Mouse (Mus musculus) neural tube, embryonic 11.5 days (tissue): ENCODE data around the gene Slc25a22. TPM values are rescaled to one million over a fixed set of nuclear protein-coding genes. Genes with fewer than 3 reads are reported as not detected.

Source experiments
- ATAC-seq: fragments of 200-750 bp; cut with Nextera tagmentation; 2 replicates; pipeline ENCODE4 v1.8.0; 2017; ENCODE audit warnings: moderate number of reproducible peaks, mild to moderate bottlenecking, moderate TSS enrichment, moderate library complexity; ENCODE audit not compliant: insufficient read depth, low FRiP score, low TSS enrichment
- DNase-seq: peaks from one replicate; pipeline ENCODE4 v3.0.0-alpha.2; 2015; ENCODE audit warnings: low spot score
- H3K27ac ChIP-seq: fragments of 300-500 bp; sonication (generic); 2 replicates; pipeline ENCODE4 v1.5.1; 2014; ENCODE audit warnings: low read depth, mild to moderate bottlenecking, low read length
- H3K27me3 ChIP-seq: fragments of 300-500 bp; sonication (generic); 2 replicates; pipeline ENCODE4 v1.6.1; 2014; ENCODE audit warnings: mild to moderate bottlenecking, low read length, mixed read lengths; ENCODE audit not compliant: control insufficient read depth, insufficient read depth
- H3K36me3 ChIP-seq: fragments of 300-500 bp; sonication (generic); 2 replicates; pipeline ENCODE4 v1.6.1; 2014; ENCODE audit warnings: mild to moderate bottlenecking, low read length, moderate library complexity, mixed read lengths; ENCODE audit not compliant: control insufficient read depth, insufficient read depth
- H3K4me1 ChIP-seq: fragments of 300-500 bp; sonication (generic); 2 replicates; pipeline ENCODE4 v1.6.1; 2014; ENCODE audit warnings: low read length, mixed read lengths; ENCODE audit not compliant: control insufficient read depth, insufficient read depth
- H3K4me2 ChIP-seq: fragments of 300-500 bp; sonication (generic); 2 replicates; pipeline ENCODE4 v1.6.1; 2014; ENCODE audit warnings: low read depth, mild to moderate bottlenecking, moderate library complexity
- H3K4me3 ChIP-seq: fragments of 300-500 bp; sonication (generic); 2 replicates; pipeline ENCODE4 v1.5.1; 2014; ENCODE audit warnings: low read depth, low read length
- H3K9ac ChIP-seq: fragments of 300-500 bp; sonication (generic); 2 replicates; pipeline ENCODE4 v1.6.1; 2014; ENCODE audit warnings: mild to moderate bottlenecking, low read length
- H3K9me3 ChIP-seq: fragments of 300-500 bp; sonication (generic); 2 replicates; pipeline ENCODE4 v1.6.1; 2016; ENCODE audit warnings: low read length; ENCODE audit not compliant: control insufficient read depth
- WGBS: fragments of 180-500 bp; shearing (Covaris S2); extraction: QIAGEN DNeasy Blood & Tissue Kit; methylation state at CpG from one replicate; pipeline ENCODE4 v1.1.7; 2014; 5-methylcytosine and 5-hydroxymethylcytosine counted together
- polyA plus RNA-seq: library from polyadenylated mRNA; unstranded; fragments of >200 nt; fragmentation: Nextera tagmentation; extraction: Ambion mirVana; gene quantifications from 2 replicates; pipeline ENCODE4 v1.2.1, GENCODE M21; 2014

The Slc25a22 gene
- polyA plus RNA-seq, 1 experiment from 2014 or later, result 45.8 TPM

GRCm38 (mm10) chr7:141443828-141444237 lies 6.1 kb upstream of the Slc25a22 start, which contains the start of gene Pidd1:
TSS of gene Pidd1 (minus strand) at chr7:141444025.
- no peak for ATAC-seq
- H3K27ac ChIP-seq, result no peak within 1 kb of the TSS

GRCm38 (mm10) chr7:141443081-141443821 lies 5.6 kb upstream of the Slc25a22 start:
- ATAC-seq, result no peak
- peak overlapping the region; percentile 77 for H3K4me2 ChIP-seq
- no peaks in the 10 kb centered on the region for H3K27me3 ChIP-seq
- peak overlapping the region; percentile 35 for H3K4me3 ChIP-seq
- DNase-seq, result peak; percentile 51
- peak overlapping the region; percentile 60 for H3K9ac ChIP-seq
- peaks cover 15% of the 10 kb centered on the region for H3K4me1 ChIP-seq
- H3K27ac ChIP-seq, result no peak overlapping the region
- no peaks in the 10 kb centered on the region for H3K9me3 ChIP-seq
- 0 out of 2 replicates have a peak, but pooled peaks cover 3% of the 10 kb centered on the region for H3K36me3 ChIP-seq
- WGBS, result 32% methylated on average over 12 of the region's 12 CpGs

More at GRCm38 (mm10) chr7:141443828-141444237, 6.1 kb upstream of the Slc25a22 start, which contains the start of gene Pidd1:
- Histone ChIP-seq H3K36me3 (peaks cover 6% of the 10 kb centered on the region; the same call in 1 of the 2 replicates), H3K9ac (peak within 1 kb of the TSS; percentile 60), H3K4me2 (peak within 1 kb of the TSS; percentile 77), H3K4me3 (peak within 1 kb of the TSS; percentile 35), H3K9me3 (no peaks in the 10 kb centered on the region), H3K27me3 (no peaks in the 10 kb centered on the region), H3K4me1 (peaks cover 21% of the 10 kb centered on the region)
- under 1% methylated on average over 25 of the region's 25 CpGs for WGBS
- peak; percentile 82 for DNase-seq

DNA sequence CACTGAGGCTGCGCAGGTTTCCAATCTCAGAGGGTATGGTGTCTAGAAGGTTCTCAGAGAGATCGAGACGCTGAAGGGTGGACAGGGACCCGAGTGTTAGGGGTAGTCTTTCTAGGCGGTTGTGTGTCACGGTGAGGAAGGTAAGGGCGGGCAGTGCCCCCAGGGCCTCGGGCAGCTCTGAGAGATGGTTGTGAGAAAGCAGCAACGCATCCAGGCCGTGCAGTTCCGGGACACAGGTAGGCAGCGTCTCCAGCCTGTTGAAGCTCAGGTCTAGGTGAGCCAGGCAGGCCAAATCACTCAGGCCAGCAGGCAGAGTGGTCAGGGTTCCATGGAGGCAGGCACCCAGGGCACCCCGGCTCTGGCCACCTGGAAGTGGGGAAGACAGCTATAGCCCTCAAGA lies 4.5 kb upstream of the Slc25a22 start:
- Histone ChIP-seq H3K36me3 (0 out of 2 replicates have a peak, but pooled peaks cover 3% of the 10 kb centered on the region), H3K27me3 (no peaks in the 10 kb centered on the region), H3K9me3 (no peaks in the 10 kb centered on the region), H3K4me2 (no peak overlapping the region; the same call in 1 of the 2 replicates), H3K9ac (peak overlapping the region; percentile 60; the same call in 1 of the 2 replicates), H3K4me3 (no peak overlapping the region), H3K4me1 (peaks cover 13% of the 10 kb centered on the region), H3K27ac (no peak overlapping the region)
- 90% methylated on average over 13 of the region's 13 CpGs for WGBS
- DNase-seq, result no peak
- ATAC-seq, result no peak

DNA sequence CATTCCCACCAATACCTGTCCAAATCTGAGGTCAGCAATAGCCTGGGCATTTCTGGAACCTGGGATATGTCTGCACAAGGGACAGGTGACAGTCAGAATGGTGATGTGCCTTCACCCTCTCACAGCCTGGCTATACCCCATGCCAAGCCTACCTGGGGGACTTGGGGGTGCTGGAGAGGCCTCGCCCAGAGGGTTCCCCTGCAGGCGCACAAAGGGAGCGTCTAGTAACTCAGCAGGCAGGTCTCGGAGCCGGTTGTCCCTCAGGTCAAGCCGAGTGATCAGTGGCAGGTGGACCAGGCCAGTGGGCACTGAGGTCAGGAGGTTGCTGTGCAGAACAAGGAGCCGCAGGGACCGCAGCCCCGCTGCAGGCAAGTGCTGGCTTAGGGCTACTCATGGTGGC lies 3.8 kb upstream of the Slc25a22 start:
- Histone ChIP-seq H3K27me3 (no peaks in the 10 kb centered on the region), H3K9me3 (no peaks in the 10 kb centered on the region), H3K4me2 (no peak overlapping the region), H3K9ac (no peak overlapping the region), H3K4me1 (peaks cover 16% of the 10 kb centered on the region), H3K36me3 (0 out of 2 replicates have a peak, but pooled peaks cover 3% of the 10 kb centered on the region), H3K4me3 (no peak overlapping the region), H3K27ac (no peak overlapping the region)
- WGBS, result 97% methylated on average over 9 of the region's 9 CpGs
- ATAC-seq, result no peak
- DNase-seq, result no peak

DNA sequence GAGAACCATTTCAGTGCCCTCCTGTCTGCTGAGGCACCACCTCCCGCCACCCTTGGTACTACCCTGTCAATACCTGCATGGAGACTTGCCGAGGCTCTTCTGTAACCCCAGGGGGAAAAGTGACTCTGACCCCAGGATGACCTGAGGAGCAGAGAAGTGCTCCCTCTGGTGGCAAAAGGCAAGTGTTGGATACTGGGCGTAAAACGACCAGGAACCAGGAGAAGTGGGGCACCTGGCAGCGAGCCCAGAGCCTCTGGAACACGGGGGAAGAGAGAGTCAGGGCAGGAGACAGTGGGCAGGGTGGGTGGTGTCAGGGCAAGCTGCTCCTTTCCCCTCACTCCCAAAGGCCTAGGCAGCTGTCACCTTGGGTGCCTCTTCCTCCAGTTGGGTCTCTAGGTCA lies 2.9 kb upstream of the Slc25a22 start:
- Histone ChIP-seq H3K4me2 (no peak overlapping the region), H3K4me3 (no peak overlapping the region), H3K4me1 (peaks cover 22% of the 10 kb centered on the region), H3K27me3 (no peaks in the 10 kb centered on the region), H3K27ac (no peak overlapping the region), H3K36me3 (0 out of 2 replicates have a peak, but pooled peaks cover 3% of the 10 kb centered on the region), H3K9ac (no peak overlapping the region), H3K9me3 (no peaks in the 10 kb centered on the region)
- ATAC-seq (no peak), DNase-seq (no peak)
- WGBS, result 31% methylated on average over 6 of the region's 6 CpGs

DNA sequence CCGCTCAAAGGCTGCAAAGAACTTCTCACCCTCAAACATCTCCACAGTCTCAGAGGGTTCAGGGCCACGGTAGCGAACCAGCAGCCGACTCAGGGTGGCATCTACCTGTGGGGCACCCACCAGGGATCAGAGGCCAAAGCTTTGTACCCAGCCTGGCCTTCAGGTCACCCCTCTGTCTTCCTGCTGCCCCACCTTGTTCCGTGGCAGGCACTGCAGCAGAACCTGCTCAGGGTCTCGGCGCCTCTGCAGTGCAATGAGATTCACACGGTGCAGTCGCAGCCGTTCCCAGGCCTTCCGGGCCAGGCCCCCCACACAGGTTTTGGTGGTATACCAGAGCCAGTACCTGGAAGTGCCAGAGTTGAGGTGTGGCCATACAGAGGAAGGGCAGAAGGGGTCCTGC lies 2.1 kb upstream of the Slc25a22 start:
- Histone ChIP-seq H3K4me3 (no peak overlapping the region), H3K4me1 (peaks cover 27% of the 10 kb centered on the region), H3K9ac (no peak overlapping the region), H3K27me3 (no peaks in the 10 kb centered on the region), H3K36me3 (0 out of 2 replicates have a peak, but pooled peaks cover 3% of the 10 kb centered on the region), H3K4me2 (no peak overlapping the region), H3K9me3 (no peaks in the 10 kb centered on the region), H3K27ac (no peak overlapping the region)
- WGBS, result 95% methylated on average over 11 of the region's 11 CpGs
- ATAC-seq, result no peak
- DNase-seq, result no peak

GRCm38 (mm10) chr7:141439140-141439679 lies 1.5 kb upstream of the Slc25a22 start:
- H3K36me3 ChIP-seq, result 0 out of 2 replicates have a peak, but pooled peaks cover 3% of the 10 kb centered on the region
- no peak overlapping the region for H3K9ac ChIP-seq
- DNase-seq, result no peak
- no peak for ATAC-seq
- no peak overlapping the region for H3K27ac ChIP-seq
- H3K9me3 ChIP-seq, result no peaks in the 10 kb centered on the region
- H3K4me3 ChIP-seq, result no peak overlapping the region
- H3K4me1 ChIP-seq, result peaks cover 33% of the 10 kb centered on the region
- H3K4me2 ChIP-seq, result no peak overlapping the region
- no peaks in the 10 kb centered on the region for H3K27me3 ChIP-seq
- WGBS, result 95% methylated on average over 10 of the region's 10 CpGs

DNA sequence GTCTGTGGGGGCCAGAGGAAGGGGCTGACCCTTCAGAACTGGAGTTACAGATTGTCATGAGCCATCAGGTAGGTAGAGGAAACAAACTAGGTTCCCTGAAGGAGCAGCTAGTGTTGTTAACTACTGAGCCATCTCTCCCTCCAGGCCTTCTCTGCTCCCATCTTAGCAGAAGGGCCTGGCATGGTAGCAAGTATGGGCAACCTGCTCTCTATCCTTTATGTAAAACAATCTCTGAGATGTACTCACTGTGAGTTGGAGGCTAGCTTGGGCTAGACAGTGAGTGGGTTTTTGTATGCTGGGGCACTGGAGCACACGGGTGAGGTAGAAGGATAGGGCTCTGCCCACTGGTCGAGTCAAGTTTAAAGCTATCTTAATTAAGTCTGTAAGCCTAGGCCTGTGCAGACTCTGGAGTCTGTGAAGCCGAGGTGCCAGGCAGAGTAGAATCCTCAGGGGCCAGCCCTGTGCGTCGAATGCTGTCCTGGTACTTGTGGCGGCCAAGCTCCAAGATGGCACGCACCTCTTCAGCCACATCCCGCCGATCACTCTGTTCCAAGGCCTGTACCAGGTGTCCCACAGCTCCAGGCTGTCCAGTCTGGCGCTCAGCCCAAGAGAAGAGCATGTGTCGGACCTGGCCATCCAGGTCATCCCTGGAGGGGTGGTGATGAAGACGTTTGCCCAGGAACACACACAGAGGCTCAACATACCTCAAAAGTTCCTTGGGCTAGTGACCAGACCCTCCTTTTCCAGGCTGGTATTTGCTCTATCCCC lies 693 bp upstream of the Slc25a22 start:
- Histone ChIP-seq H3K27me3 (no peaks in the 10 kb centered on the region), H3K4me2 (no peak overlapping the region), H3K36me3 (peaks cover 3% of the 10 kb centered on the region; the same call in 1 of the 2 replicates), H3K9ac (no peak overlapping the region), H3K9me3 (no peaks in the 10 kb centered on the region), H3K4me1 (peaks cover 40% of the 10 kb centered on the region), H3K27ac (no peak overlapping the region), H3K4me3 (no peak overlapping the region)
- WGBS, result 91% methylated on average over 12 of the region's 12 CpGs
- DNase-seq, result no peak
- no peak for ATAC-seq
